Mouse (Mus musculus): ENCODE results near the gene Gm12166. TPM values are rescaled to one million over a fixed set of nuclear protein-coding genes. Genes with fewer than 3 reads are reported as not detected.
A peak's percentile ranks its signal among the peaks of the same experiment; 100 is the strongest.

Gene Gm12166
- polyA plus RNA-seq, 1 experiment from 2014 or later: 3.9 TPM

GRCm38 (mm10) chr11:46070161-46070560 is 18.0 kb upstream of the Gm12166 start:
- Histone ChIP-seq H3K4me2 (replicated peaks) (peak overlapping the region; percentile 24; the same call in 1 of the 2 replicates), H3K27ac (no peak overlapping the region)

GRCm38 (mm10) chr11:46069408-46070003 is 17.4 kb upstream of the Gm12166 start:
- H3K4me1 ChIP-seq: peaks cover 25% of the 10 kb centered on the region

More at GRCm38 (mm10) chr11:46070161-46070560, 18.0 kb upstream of the Gm12166 start:
- peaks cover 19% of the 10 kb centered on the region for H3K4me1 ChIP-seq
- H3K4me3 ChIP-seq: no peak overlapping the region
- no peaks in the 10 kb centered on the region for H3K9me3 ChIP-seq
- H3K36me3 ChIP-seq: no peaks in the 10 kb centered on the region
- H3K27me3 ChIP-seq (replicated peaks): no peaks in the 10 kb centered on the region
- 87% methylated on average over 4 of the region's 4 CpGs for WGBS
- H3K9ac ChIP-seq: no peak overlapping the region
- no peak for ATAC-seq (ENCODE audit: low FRiP score, low read depth)

GRCm38 (mm10) chr11:46068756-46069407 is 16.8 kb upstream of the Gm12166 start:
- WGBS: 31% methylated on average over 12 of the region's 12 CpGs
- Histone ChIP-seq H3K4me1 (peaks cover 25% of the 10 kb centered on the region), H3K36me3 (no peaks in the 10 kb centered on the region), H3K9ac (no peak overlapping the region), H3K27ac (no peak overlapping the region), H3K9me3 (no peaks in the 10 kb centered on the region), H3K4me3 (no peak overlapping the region), H3K27me3 (replicated peaks) (no peaks in the 10 kb centered on the region), H3K4me2 (replicated peaks) (peak overlapping the region; percentile 24; the same call in 1 of the 2 replicates)
- ATAC-seq (ENCODE audit: low FRiP score, low read depth): no peak

More at GRCm38 (mm10) chr11:46069408-46070003, 17.4 kb upstream of the Gm12166 start:
- H3K9ac ChIP-seq: no peak overlapping the region
- peak overlapping the region; percentile 24; the same call in 1 of the 2 replicates for H3K4me2 ChIP-seq (replicated peaks)
- H3K9me3 ChIP-seq: no peaks in the 10 kb centered on the region
- no peaks in the 10 kb centered on the region for H3K36me3 ChIP-seq
- ATAC-seq (ENCODE audit: low FRiP score, low read depth): no peak
- WGBS: 35% methylated on average over 17 of the region's 17 CpGs
- H3K27ac ChIP-seq: no peak overlapping the region
- no peaks in the 10 kb centered on the region for H3K27me3 ChIP-seq (replicated peaks)
- H3K4me3 ChIP-seq: no peak overlapping the region

- Histone ChIP-seq H3K4me2 (replicated peaks) (no peak overlapping the region), H3K27me3 (replicated peaks) (no peaks in the 10 kb centered on the region), H3K4me1 (peaks cover 16% of the 10 kb centered on the region; the same call in 1 of the 2 replicates), H3K36me3 (0 out of 2 replicates have a peak, but pooled peaks cover 4% of the 10 kb centered on the region), H3K9me3 (no peaks in the 10 kb centered on the region), H3K27ac (no peak overlapping the region), H3K4me3 (no peak overlapping the region), H3K9ac (no peak overlapping the region)
- 90% methylated on average over 10 of the region's 10 CpGs for WGBS
- ATAC-seq (ENCODE audit: low FRiP score, low read depth): no peak
Observed at GRCm38 (mm10) chr11:46067371-46068060, 15.4 kb upstream of the Gm12166 start.

GRCm38 (mm10) chr11:46065201-46066011 is 13.3 kb upstream of the Gm12166 start:
- no peak for ATAC-seq (ENCODE audit: low FRiP score, low read depth)
- Histone ChIP-seq H3K9ac (no peak overlapping the region), H3K36me3 (peaks cover 13% of the 10 kb centered on the region; the same call in 1 of the 2 replicates), H3K27ac (no peak overlapping the region), H3K27me3 (replicated peaks) (no peaks in the 10 kb centered on the region), H3K4me1 (peaks cover 16% of the 10 kb centered on the region; the same call in 1 of the 2 replicates), H3K9me3 (no peaks in the 10 kb centered on the region), H3K4me3 (no peak overlapping the region), H3K4me2 (replicated peaks) (no peak overlapping the region)
- WGBS: 68% methylated on average over 21 of the region's 21 CpGs

GRCm38 (mm10) chr11:46064767-46065166 is 12.6 kb upstream of the Gm12166 start:
- Histone ChIP-seq H3K4me2 (replicated peaks) (no peak overlapping the region), H3K4me1 (peaks cover 12% of the 10 kb centered on the region; the same call in 1 of the 2 replicates), H3K9ac (no peak overlapping the region), H3K36me3 (peaks cover 13% of the 10 kb centered on the region; the same call in 1 of the 2 replicates), H3K27ac (no peak overlapping the region), H3K27me3 (replicated peaks) (no peaks in the 10 kb centered on the region), H3K4me3 (no peak overlapping the region), H3K9me3 (no peaks in the 10 kb centered on the region)
- 63% methylated on average over 8 of the region's 8 CpGs for WGBS
- no peak for ATAC-seq (ENCODE audit: low FRiP score, low read depth)

GRCm38 (mm10) chr11:46062993-46063731 is 11.0 kb upstream of the Gm12166 start:
- 0 out of 2 replicates have a peak, but pooled peaks cover 7% of the 10 kb centered on the region for H3K4me1 ChIP-seq
- H3K9ac ChIP-seq: no peak overlapping the region
- H3K36me3 ChIP-seq: peaks cover 13% of the 10 kb centered on the region; the same call in 1 of the 2 replicates
- WGBS: 69% methylated on average over 9 of the region's 9 CpGs
- no peak overlapping the region for H3K4me2 ChIP-seq (replicated peaks)
- ATAC-seq (ENCODE audit: low FRiP score, low read depth): no peak
- no peak overlapping the region for H3K27ac ChIP-seq
- no peaks in the 10 kb centered on the region for H3K27me3 ChIP-seq (replicated peaks)
- no peaks in the 10 kb centered on the region for H3K9me3 ChIP-seq
- H3K4me3 ChIP-seq: no peak overlapping the region

- H3K4me3 ChIP-seq: no peak overlapping the region
- H3K4me2 ChIP-seq (replicated peaks): no peak overlapping the region
- H3K4me1 ChIP-seq: 0 out of 2 replicates have a peak, but pooled peaks cover 7% of the 10 kb centered on the region
- ATAC-seq (ENCODE audit: low FRiP score, low read depth): no peak
- no peak overlapping the region for H3K27ac ChIP-seq
- H3K9ac ChIP-seq: no peak overlapping the region
- no peaks in the 10 kb centered on the region for H3K27me3 ChIP-seq (replicated peaks)
- WGBS: 63% methylated on average over 4 of the region's 4 CpGs
- H3K9me3 ChIP-seq: no peaks in the 10 kb centered on the region
- peaks cover 13% of the 10 kb centered on the region; the same call in 1 of the 2 replicates for H3K36me3 ChIP-seq
Observed at GRCm38 (mm10) chr11:46062569-46062968, 10.4 kb upstream of the Gm12166 start.

GRCm38 (mm10) chr11:46061776-46062445 is 9.8 kb upstream of the Gm12166 start:
- WGBS: 78% methylated on average over 6 of the region's 6 CpGs

GRCm38 (mm10) chr11:46060651-46061020 is 8.5 kb upstream of the Gm12166 start:
- Histone ChIP-seq H3K4me3 (no peak overlapping the region), H3K27ac (no peak overlapping the region), H3K36me3 (peaks cover 13% of the 10 kb centered on the region; the same call in 1 of the 2 replicates), H3K9me3 (no peaks in the 10 kb centered on the region), H3K9ac (no peak overlapping the region), H3K4me2 (replicated peaks) (no peak overlapping the region), H3K4me1 (peaks cover 12% of the 10 kb centered on the region; the same call in 1 of the 2 replicates), H3K27me3 (replicated peaks) (no peaks in the 10 kb centered on the region)
- no peak for ATAC-seq (ENCODE audit: low FRiP score, low read depth)
- 73% methylated on average over 5 of the region's 5 CpGs for WGBS

More at GRCm38 (mm10) chr11:46061776-46062445, 9.8 kb upstream of the Gm12166 start:
- Histone ChIP-seq H3K9me3 (no peaks in the 10 kb centered on the region), H3K36me3 (peaks cover 13% of the 10 kb centered on the region; the same call in 1 of the 2 replicates), H3K27ac (no peak overlapping the region), H3K9ac (no peak overlapping the region), H3K4me2 (replicated peaks) (no peak overlapping the region), H3K4me3 (no peak overlapping the region), H3K27me3 (replicated peaks) (no peaks in the 10 kb centered on the region), H3K4me1 (0 out of 2 replicates have a peak, but pooled peaks cover 10% of the 10 kb centered on the region)
- no peak for ATAC-seq (ENCODE audit: low FRiP score, low read depth)
